Mouse (Mus musculus) limb, embryonic 10.5 days (tissue): ENCODE measurements around the gene Cap2. TPM values are rescaled to one million over a fixed set of nuclear protein-coding genes. Genes with fewer than 3 reads are reported as not detected.

Source experiments
- DNase-seq: peaks from one replicate; pipeline ENCODE4 v3.0.0-alpha.2; 2017; ENCODE audit warnings: low spot score
- H3K27ac ChIP-seq: fragments of 300-500 bp; sonication (generic); 2 replicates; pipeline ENCODE4 v1.5.1; 2016; ENCODE audit warnings: mild to moderate bottlenecking
- H3K27me3 ChIP-seq: fragments of 300-500 bp; sonication (generic); 2 replicates; pipeline ENCODE4 v1.6.1; 2016; ENCODE audit warnings: low read depth, mild to moderate bottlenecking; ENCODE audit not compliant: poor library complexity, severe bottlenecking
- H3K36me3 ChIP-seq: fragments of 300-500 bp; sonication (generic); 2 replicates; pipeline ENCODE4 v1.6.1; 2016; ENCODE audit warnings: mild to moderate bottlenecking, moderate library complexity
- H3K4me1 ChIP-seq: fragments of 300-500 bp; sonication (generic); 2 replicates; pipeline ENCODE4 v1.6.1; 2016
- H3K4me3 ChIP-seq: fragments of 300-500 bp; sonication (generic); 2 replicates; pipeline ENCODE4 v1.5.1; 2016; ENCODE audit warnings: mild to moderate bottlenecking, moderate library complexity
- H3K9me3 ChIP-seq: fragments of 300-500 bp; sonication (generic); replicated peaks from 2 replicates; pipeline ENCODE4 v1.6.1; 2016; ENCODE audit warnings: mild to moderate bottlenecking
- WGBS: fragments of 180-500 bp; shearing (Covaris S2); methylation state at CpG from one replicate; pipeline ENCODE4 v1.1.7; 2016; 5-methylcytosine and 5-hydroxymethylcytosine counted together
- polyA plus RNA-seq: library from polyadenylated mRNA; unstranded; fragments of >200 nt; fragmentation: Nextera tagmentation; extraction: Ambion mirVana; gene quantifications from 2 replicates; pipeline ENCODE4 v1.2.1, GENCODE M21; 2016

Cap2 gene
- 4.2 and 6.7 TPM in 2 replicates for polyA plus RNA-seq

DNA sequence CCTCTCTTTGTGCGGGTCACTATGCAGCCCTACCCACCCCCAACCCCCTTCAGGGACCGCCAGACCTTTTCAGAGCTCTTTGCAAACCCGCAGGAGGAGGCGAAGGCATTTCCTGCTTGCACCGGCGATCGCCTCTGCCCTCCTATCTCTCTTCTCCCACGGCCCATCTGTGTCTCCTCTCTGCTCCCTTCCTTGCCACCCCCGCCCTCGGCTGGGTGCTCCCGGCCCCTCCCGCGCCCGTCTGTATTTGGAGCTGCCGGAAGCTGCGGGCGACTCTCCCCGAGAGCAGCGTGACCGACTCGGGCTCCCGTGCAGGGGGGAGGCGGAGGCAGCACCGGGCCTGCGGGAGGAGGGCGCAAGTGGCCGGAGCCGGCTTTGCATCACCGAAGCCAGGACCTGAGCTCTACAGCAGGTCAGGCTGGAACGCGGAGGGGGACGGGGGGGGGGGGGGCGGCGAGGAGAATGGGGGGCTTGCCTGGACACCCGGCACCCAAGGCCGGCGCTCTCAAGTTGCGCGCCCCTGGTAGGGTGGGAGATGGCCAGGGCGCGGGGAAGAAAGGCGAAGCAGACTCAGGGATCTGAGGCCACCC, at the start of gene Cap2:
Gene Cap2, plus strand, starts transcription at position 49 of the 590 bp plus-strand sequence.
- no peaks in the 10 kb centered on the region for H3K36me3 ChIP-seq
- WGBS: 1% methylated on average over 39 of the region's 42 CpGs
- peaks cover 15% of the 10 kb centered on the region; the same call in 1 of the 2 replicates for H3K27me3 ChIP-seq
- DNase-seq: peak; percentile 76
- peak within 1 kb of the TSS; percentile 72 for H3K4me3 ChIP-seq
- H3K27ac ChIP-seq: peak within 1 kb of the TSS; percentile 87
- peaks cover 15% of the 10 kb centered on the region for H3K4me1 ChIP-seq
- no peaks in the 10 kb centered on the region for H3K9me3 ChIP-seq

DNA sequence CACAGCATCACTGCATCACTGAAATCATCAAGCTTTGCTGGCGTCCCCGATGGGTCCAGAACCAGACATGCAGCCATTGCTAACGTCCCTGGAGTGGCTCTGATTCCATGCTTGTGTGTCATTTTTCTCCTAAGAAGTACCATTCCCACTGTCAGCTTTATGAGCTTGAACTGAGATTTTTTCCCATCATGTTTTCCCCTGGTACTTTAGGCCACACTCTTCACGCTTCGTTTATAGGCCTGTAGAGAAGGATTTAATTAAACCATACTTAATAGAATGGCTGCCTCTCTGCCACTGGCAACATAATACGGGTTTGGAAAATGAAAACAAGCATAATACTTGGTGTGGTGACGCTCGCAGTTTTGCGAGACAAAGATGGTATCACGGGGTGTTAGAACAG, 42.1 kb upstream of the Cap2 start:
- Histone ChIP-seq H3K27me3 (no peaks in the 10 kb centered on the region), H3K9me3 (no peaks in the 10 kb centered on the region), H3K4me1 (no peaks in the 10 kb centered on the region), H3K27ac (no peak overlapping the region), H3K4me3 (no peak overlapping the region), H3K36me3 (no peaks in the 10 kb centered on the region)
- 90% methylated on average over 10 of the region's 10 CpGs for WGBS
- DNase-seq: no peak

DNA sequence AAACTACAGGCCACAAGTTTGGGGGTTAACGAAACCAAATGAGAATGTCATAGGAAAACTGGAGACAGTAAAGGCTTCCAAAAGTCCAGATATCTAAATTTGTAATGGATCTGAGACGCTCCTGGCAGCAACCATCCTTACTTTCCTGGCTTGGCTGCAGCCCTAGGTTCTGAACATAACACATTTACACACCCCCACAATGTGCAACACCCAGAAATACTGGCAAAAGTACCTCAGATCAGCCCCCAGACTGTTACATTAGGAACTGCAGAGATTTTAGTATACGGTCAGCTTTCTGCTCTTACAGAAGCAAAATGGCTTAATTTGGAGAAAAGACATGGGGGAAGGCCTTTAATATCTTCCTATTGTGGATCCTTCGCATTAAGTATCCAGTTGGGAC, 39.4 kb upstream of the Cap2 start:
- Histone ChIP-seq H3K9me3 (no peaks in the 10 kb centered on the region), H3K4me1 (no peaks in the 10 kb centered on the region), H3K27me3 (no peaks in the 10 kb centered on the region), H3K4me3 (no peak overlapping the region), H3K27ac (no peak overlapping the region), H3K36me3 (no peaks in the 10 kb centered on the region)
- DNase-seq: no peak
- 92% methylated on average over 4 of the region's 4 CpGs for WGBS

DNA sequence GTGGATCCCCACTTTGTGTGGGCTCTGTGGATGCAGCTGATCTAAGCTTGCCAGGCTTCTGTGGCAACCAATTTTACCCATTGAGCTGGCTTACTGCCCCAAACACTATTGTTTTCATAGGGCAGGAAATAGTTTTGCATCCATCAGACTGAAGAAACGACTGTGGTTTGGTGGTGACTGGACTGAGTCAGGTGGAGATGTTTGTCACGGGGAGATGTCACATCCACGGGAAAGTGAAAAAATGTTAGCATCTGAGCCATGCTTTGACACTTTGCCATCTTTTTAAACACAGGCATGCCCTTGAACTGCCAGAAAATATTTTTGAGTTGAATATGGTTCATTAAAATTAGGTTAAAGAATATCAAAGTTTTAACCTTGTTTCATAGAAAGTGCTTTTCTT, 37.9 kb upstream of the Cap2 start:
- H3K4me3 ChIP-seq: no peak overlapping the region
- H3K9me3 ChIP-seq: no peaks in the 10 kb centered on the region
- WGBS: 75% methylated on average over 3 of the region's 3 CpGs
- H3K4me1 ChIP-seq: no peaks in the 10 kb centered on the region
- no peaks in the 10 kb centered on the region for H3K36me3 ChIP-seq
- no peak overlapping the region for H3K27ac ChIP-seq
- no peaks in the 10 kb centered on the region for H3K27me3 ChIP-seq
- no peak for DNase-seq

DNA sequence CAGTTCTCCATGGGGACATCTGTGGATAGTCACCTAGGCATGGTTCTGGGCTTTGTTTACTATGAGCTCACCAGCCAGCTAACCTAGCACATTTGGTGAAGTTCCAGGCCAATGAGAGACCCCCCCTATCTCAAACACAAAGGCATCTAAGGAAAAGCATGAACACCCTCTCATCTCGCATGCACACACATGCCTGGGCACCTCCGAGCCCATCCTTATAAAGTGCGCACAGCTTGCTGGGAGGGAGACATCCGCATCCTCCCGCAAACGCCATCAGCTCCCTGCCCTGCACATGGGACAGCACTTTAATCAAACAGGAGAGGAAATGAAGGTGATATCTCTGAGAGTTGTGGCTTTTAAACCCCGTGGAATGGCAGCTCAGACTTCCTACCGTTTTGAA, 33.4 kb upstream of the Cap2 start:
- H3K27ac ChIP-seq: no peak overlapping the region
- no peak overlapping the region for H3K4me3 ChIP-seq
- 54% methylated on average over 8 of the region's 8 CpGs for WGBS
- H3K4me1 ChIP-seq: no peaks in the 10 kb centered on the region
- H3K36me3 ChIP-seq: no peaks in the 10 kb centered on the region
- H3K9me3 ChIP-seq: no peaks in the 10 kb centered on the region
- H3K27me3 ChIP-seq: no peaks in the 10 kb centered on the region
- DNase-seq: no peak

DNA sequence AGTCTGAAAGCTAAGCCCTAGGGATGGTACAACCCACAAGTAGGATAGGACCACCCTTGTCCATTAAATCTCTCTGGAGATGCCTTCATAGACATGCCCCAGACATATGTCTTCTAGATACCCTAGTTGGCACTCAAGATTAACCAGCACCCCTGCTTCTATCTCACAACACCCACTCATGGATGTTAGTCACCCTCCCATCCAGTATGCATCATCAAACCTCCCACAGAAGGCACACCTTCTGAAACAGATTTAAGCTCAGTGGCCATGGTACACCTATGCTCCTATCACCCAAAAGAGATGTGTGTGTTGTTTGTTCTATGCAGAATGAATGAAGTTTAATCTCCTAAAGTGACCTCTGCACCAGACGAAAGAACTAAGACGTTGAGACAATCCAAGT, 32.1 kb upstream of the Cap2 start:
- Histone ChIP-seq H3K27ac (no peak overlapping the region), H3K4me3 (no peak overlapping the region), H3K27me3 (no peaks in the 10 kb centered on the region), H3K9me3 (no peaks in the 10 kb centered on the region), H3K36me3 (no peaks in the 10 kb centered on the region), H3K4me1 (no peaks in the 10 kb centered on the region)
- DNase-seq: no peak
- WGBS: 92% methylated on average over 2 of the region's 2 CpGs

DNA sequence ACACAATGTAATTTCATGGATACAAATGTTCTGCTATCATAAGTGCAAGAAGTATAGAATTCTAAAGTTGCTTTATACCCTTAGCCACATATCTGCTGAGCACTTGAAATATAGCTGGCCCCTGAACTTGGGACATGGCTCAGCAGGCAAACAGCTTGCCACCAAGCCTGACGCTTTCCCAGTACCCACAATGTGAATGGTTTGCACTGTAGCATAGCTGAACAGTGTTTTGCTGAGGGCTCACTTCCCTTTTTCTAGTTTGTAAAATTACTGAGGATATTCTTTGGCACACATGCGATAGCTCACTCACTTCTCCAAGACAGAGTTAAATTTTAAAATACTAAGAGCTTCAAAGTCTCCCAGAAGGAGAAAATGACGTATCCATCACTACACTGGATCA, 20.4 kb upstream of the Cap2 start:
- no peak overlapping the region for H3K4me3 ChIP-seq
- H3K27me3 ChIP-seq: no peaks in the 10 kb centered on the region
- H3K36me3 ChIP-seq: no peaks in the 10 kb centered on the region
- no peaks in the 10 kb centered on the region for H3K4me1 ChIP-seq
- H3K27ac ChIP-seq: no peak overlapping the region
- DNase-seq: no peak
- no peaks in the 10 kb centered on the region for H3K9me3 ChIP-seq
- WGBS: 88% methylated on average over 3 of the region's 3 CpGs

DNA sequence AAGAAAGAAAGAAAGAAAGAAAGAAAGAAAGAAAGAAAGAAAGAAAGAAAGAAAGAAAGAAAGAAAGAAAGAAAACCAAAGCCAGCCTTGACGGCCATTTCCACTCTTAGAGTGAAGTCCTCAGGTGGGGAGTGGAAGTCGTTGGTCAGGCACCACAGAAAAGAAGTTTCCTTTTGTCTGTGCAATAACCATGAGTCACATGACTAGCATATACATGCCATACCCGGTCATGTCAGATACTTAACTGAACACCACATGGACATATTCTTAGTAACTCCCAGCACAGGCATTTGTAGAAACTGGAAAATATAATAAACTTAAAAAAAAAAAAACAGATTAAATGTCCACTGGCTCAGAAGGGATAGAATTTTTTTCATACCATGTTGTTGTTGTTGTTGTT, 16.0 kb upstream of the Cap2 start:
- DNase-seq: no peak
- Histone ChIP-seq H3K4me1 (peaks cover 2% of the 10 kb centered on the region), H3K27me3 (no peaks in the 10 kb centered on the region), H3K36me3 (no peaks in the 10 kb centered on the region), H3K27ac (no peak overlapping the region), H3K4me3 (no peak overlapping the region), H3K9me3 (no peaks in the 10 kb centered on the region)
- WGBS: 91% methylated on average over 3 of the region's 3 CpGs

DNA sequence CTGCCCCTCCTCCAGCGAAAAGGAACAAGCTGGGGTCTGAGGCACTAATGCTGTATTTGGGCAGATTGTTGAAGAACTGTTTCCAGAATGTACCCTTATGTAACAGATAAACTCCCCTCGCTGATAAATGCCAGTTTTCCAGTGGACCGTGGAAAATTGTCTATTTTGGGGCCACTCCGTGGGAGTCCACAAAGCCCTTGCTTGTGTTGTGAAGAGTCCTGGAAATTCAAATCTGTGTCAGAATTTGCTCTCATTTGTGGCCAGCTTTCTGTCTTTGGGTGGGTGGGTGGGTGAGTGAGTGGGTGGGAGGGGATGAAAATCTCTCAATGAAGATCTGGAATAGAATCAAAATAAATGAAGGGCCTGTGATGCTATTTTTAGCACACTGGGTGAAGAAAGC, 13.5 kb upstream of the Cap2 start:
- Histone ChIP-seq H3K36me3 (no peaks in the 10 kb centered on the region), H3K9me3 (no peaks in the 10 kb centered on the region), H3K27me3 (no peaks in the 10 kb centered on the region), H3K4me1 (peaks cover 8% of the 10 kb centered on the region), H3K4me3 (no peak overlapping the region), H3K27ac (no peak overlapping the region)
- no peak for DNase-seq
- WGBS: 91% methylated on average over 4 of the region's 4 CpGs

DNA sequence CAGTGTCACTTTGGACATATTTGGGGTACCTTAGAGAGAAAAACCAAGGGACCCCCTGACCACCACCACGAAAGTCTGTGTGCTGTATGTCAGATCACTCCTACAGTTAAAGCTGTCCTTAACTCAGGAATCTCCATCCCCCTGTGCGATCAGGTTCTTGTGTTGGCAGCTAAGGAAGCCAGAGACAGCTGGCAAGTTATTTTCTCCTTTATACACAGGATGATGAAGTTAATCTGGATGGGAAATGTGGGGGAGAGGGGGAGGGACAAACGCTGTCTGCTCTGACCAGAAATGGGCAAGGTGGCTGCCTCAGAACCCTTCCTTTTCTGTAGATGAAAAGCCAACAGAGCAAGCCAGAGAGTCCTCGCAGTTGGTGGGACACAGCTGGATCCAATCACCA, 11.0 kb upstream of the Cap2 start:
- H3K27me3 ChIP-seq: no peaks in the 10 kb centered on the region
- peaks cover 8% of the 10 kb centered on the region for H3K4me1 ChIP-seq
- no peak for DNase-seq
- no peak overlapping the region for H3K4me3 ChIP-seq
- no peak overlapping the region for H3K27ac ChIP-seq
- 49% methylated on average over 4 of the region's 4 CpGs for WGBS
- no peaks in the 10 kb centered on the region for H3K9me3 ChIP-seq
- H3K36me3 ChIP-seq: no peaks in the 10 kb centered on the region

DNA sequence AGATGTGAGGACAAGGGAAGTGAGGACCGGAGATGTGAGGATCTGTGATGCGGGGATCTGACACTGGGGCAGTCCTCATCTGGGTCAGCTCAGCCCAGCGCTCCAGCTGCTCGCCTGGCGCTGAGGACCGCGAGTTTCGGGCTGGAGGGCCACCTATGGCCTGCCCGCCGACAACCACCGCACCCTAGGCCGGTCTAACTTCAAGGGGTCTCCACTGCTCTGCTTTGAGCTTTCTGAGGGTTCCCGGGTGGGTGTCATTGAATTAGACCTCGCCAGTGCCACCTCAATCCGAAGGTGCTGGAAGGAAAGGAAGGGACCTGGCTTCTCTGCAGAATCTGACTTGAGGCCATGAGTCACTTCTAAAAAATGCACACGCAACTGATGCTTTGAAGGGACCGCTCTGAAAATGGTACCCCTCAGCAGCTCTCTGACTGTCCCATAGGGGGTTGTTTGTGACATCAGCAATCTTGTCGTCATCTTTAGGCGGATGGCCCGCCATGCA, 793 bp downstream of the Cap2 start:
- 10% methylated on average over 20 of the region's 20 CpGs for WGBS
- H3K36me3 ChIP-seq: no peaks in the 10 kb centered on the region
- H3K9me3 ChIP-seq: no peaks in the 10 kb centered on the region
- peak; percentile 65 for DNase-seq
- H3K27me3 ChIP-seq: peaks cover 15% of the 10 kb centered on the region; the same call in 1 of the 2 replicates
- peaks cover 15% of the 10 kb centered on the region for H3K4me1 ChIP-seq
- peak overlapping the region; percentile 72 for H3K4me3 ChIP-seq
- peak overlapping the region; percentile 87 for H3K27ac ChIP-seq

DNA sequence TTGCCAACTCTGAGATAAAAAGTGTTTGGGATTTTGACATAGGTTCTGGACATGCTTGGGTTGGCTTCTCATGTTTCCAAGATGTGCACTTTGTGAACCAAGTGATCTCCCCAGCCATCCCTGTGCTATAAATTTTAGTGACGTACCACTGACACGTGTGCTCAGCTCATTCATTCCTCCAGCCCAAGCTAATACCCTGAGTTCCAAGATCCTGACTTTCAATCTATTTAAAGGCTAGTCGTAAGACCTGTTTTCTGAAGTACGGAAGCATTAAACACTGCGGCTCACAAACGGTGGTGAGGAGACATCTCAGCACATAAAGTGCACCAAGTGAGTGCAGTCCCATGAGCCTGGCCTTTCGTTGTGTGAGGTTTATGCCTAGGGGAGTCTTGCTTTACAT, 6.3 kb downstream of the Cap2 start:
- no peaks in the 10 kb centered on the region for H3K36me3 ChIP-seq
- peaks cover 3% of the 10 kb centered on the region; the same call in 1 of the 2 replicates for H3K4me1 ChIP-seq
- WGBS: 85% methylated on average over 7 of the region's 7 CpGs
- H3K9me3 ChIP-seq: no peaks in the 10 kb centered on the region
- no peak for DNase-seq
- H3K27ac ChIP-seq: no peak overlapping the region
- peaks cover 9% of the 10 kb centered on the region; the same call in 1 of the 2 replicates for H3K27me3 ChIP-seq
- H3K4me3 ChIP-seq: no peak overlapping the region

DNA sequence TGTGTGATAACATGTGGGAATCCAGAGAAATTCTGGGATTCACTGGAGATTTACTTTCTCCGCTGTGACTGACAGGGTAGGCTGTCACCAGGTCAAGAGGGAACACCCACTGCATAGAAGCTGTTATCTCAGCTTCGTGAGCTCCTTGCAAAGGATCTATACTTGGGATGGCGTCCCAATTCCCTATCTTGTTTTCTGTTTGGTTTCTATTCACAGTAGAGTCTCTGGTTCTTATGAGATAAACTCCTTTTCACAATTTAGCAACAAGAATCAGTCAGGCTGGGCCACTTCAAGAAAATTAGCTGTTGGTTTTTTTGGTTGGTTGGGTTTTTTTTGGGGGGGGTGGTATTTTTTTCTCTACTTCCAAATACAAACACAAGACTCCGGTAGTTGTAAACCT, 7.2 kb downstream of the Cap2 start:
- Histone ChIP-seq H3K4me1 (no peaks in the 10 kb centered on the region), H3K27ac (no peak overlapping the region), H3K36me3 (no peaks in the 10 kb centered on the region), H3K4me3 (no peak overlapping the region), H3K9me3 (no peaks in the 10 kb centered on the region), H3K27me3 (no peaks in the 10 kb centered on the region)
- 85% methylated on average over 4 of the region's 4 CpGs for WGBS
- no peak for DNase-seq

DNA sequence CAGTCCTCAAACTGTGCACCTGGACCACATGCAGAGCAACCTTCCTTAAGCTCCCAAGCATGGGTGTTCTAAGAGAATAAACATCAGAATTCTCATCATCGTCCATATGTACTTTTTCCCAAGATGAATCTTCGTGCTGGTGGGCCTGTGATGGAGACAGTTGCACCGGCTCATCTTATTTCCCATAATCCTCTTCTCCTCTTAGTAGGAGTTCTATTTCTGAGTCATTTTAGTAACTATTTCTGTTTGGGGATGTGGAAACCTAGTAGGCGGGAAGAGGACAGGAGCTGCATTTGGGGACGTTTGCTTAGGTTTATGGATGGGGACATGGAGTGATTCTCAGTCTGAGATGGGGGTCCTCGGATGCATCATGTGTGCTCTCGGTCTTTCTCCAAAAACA, 8.8 kb downstream of the Cap2 start:
- WGBS: 93% methylated on average over 7 of the region's 7 CpGs
- no peak for DNase-seq
- H3K36me3 ChIP-seq: no peaks in the 10 kb centered on the region
- H3K27ac ChIP-seq: no peak overlapping the region
- no peaks in the 10 kb centered on the region for H3K27me3 ChIP-seq
- no peak overlapping the region for H3K4me3 ChIP-seq
- H3K4me1 ChIP-seq: no peaks in the 10 kb centered on the region
- no peaks in the 10 kb centered on the region for H3K9me3 ChIP-seq
